Mouse (Mus musculus) liver, embryonic 13.5 days (tissue): ENCODE measurements at regions not wholly inside any gene's neighbourhood (a gene's known extent, or its start where the extent isn't known, plus 50 kb on each side); places are given as distances from the start of the nearest gene placed in this dataset.

ENCODE experiments used
- ATAC-seq: fragments of 200-750 bp; cut with Nextera tagmentation; 2 replicates; pipeline ENCODE4 v1.8.0; 2017; ENCODE audit warnings: low read depth, mild to moderate bottlenecking, moderate number of reproducible peaks, moderate library complexity
- DNase-seq: peaks from one replicate; pipeline ENCODE4 v3.0.0; 2022
- H3K27ac ChIP-seq: fragments of 300-500 bp; sonication (generic); 2 replicates; pipeline ENCODE4 v1.5.1; 2015; ENCODE audit warnings: moderate library complexity, mild to moderate bottlenecking, inconsistent platforms
- H3K27me3 ChIP-seq: fragments of 300-500 bp; sonication (generic); 2 replicates; pipeline ENCODE4 v1.6.1; 2015; ENCODE audit warnings: mild to moderate bottlenecking, inconsistent platforms
- H3K36me3 ChIP-seq: fragments of 300-500 bp; sonication (generic); 2 replicates; pipeline ENCODE4 v1.6.1; 2015; ENCODE audit warnings: mild to moderate bottlenecking, inconsistent platforms
- H3K4me1 ChIP-seq: fragments of 300-500 bp; sonication (generic); replicated peaks from 2 replicates; pipeline ENCODE4 v1.6.1; 2015; ENCODE audit warnings: inconsistent platforms
- H3K4me2 ChIP-seq: fragments of 300-500 bp; sonication (generic); 2 replicates; pipeline ENCODE4 v1.6.1; 2015; ENCODE audit warnings: inconsistent platforms, mild to moderate bottlenecking, moderate library complexity
- H3K4me3 ChIP-seq: fragments of 300-500 bp; sonication (generic); replicated peaks from 2 replicates; pipeline ENCODE4 v1.5.1; 2015; ENCODE audit warnings: mild to moderate bottlenecking, inconsistent platforms
- H3K9ac ChIP-seq: fragments of 300-500 bp; sonication (generic); 2 replicates; pipeline ENCODE4 v1.6.1; 2015; ENCODE audit warnings: mild to moderate bottlenecking, inconsistent platforms
- H3K9me3 ChIP-seq: fragments of 300-500 bp; sonication (generic); replicated peaks from 2 replicates; pipeline ENCODE4 v1.6.1; 2016; ENCODE audit warnings: inconsistent platforms
- WGBS: fragments of 180-500 bp; shearing (Covaris S2); methylation state at CpG from one replicate; pipeline ENCODE4 v1.1.7; 2015; ENCODE audit not compliant: insufficient replicate concordance; 5-methylcytosine and 5-hydroxymethylcytosine counted together

DNA sequence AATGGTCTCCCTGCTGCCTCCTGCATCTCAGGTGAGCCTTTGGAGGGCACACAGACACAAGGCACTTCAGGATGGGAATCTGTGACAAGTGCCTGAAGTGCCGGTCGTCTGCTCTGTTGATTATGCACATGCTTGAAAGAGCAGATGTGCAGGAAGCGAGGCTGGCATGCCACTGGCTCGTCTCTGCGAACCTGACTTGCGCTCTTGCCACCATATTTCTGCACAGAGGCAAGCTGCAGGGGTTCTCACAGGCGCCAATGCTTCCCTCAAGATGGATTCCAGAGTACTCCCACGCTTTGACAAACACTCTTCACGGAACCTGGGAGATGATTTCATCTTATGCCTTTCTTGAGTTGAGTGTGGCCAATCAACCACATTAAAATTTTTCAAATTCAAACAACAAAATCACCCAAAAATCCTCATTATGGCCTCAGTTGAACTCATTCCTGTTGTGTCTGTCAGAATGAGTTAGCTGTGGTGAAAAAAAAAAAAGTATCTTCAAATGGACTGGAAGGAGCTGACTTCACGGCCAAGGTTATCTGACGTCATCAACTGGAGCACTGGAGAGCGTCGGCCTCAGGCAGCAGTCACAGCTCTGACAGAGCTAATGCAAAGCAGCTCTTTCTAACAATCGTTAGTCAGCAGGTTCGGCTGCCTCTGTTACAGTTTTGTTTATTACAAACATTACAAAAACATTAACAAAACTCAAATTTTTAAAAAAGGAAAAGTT lies 90.2 kb upstream of the Nr4a3 start:
- no peaks in the 10 kb centered on the region for H3K4me1 ChIP-seq
- DNase-seq (no peak), ATAC-seq (no peak)
- 63% methylated on average over 15 of the region's 15 CpGs for WGBS
- H3K9ac ChIP-seq: no peak overlapping the region
- no peaks in the 10 kb centered on the region for H3K9me3 ChIP-seq
- H3K36me3 ChIP-seq: no peaks in the 10 kb centered on the region
- no peak overlapping the region for H3K4me3 ChIP-seq
- no peaks in the 10 kb centered on the region for H3K27me3 ChIP-seq
- H3K27ac ChIP-seq: no peak overlapping the region
- no peak overlapping the region for H3K4me2 ChIP-seq

DNA sequence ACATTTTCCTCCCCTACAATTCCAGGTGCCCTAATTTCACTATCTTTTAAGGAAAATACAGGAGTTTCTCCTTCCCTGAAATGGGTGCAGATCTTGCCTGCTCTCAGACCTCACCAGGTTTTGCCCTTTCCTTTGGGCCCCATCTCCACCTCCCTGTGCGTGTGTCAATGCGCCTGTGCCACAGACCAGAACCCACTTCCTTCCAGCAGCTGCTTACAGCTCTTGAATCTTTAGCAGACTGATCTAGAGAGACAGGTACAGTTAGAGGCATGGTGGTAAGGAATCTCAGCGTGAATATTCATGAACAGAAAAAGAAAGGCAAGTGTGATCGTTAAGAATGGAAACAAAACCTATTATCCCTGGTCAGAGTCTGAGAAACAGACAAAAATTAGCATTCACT lies 80.3 kb upstream of the Nr4a3 start:
- Histone ChIP-seq H3K4me2 (no peak overlapping the region), H3K36me3 (no peaks in the 10 kb centered on the region), H3K9me3 (no peaks in the 10 kb centered on the region), H3K9ac (no peak overlapping the region), H3K4me3 (no peak overlapping the region), H3K27ac (no peak overlapping the region), H3K27me3 (no peaks in the 10 kb centered on the region), H3K4me1 (no peaks in the 10 kb centered on the region)
- no peak for ATAC-seq
- DNase-seq: no peak
- 51% methylated on average over 4 of the region's 4 CpGs for WGBS

DNA sequence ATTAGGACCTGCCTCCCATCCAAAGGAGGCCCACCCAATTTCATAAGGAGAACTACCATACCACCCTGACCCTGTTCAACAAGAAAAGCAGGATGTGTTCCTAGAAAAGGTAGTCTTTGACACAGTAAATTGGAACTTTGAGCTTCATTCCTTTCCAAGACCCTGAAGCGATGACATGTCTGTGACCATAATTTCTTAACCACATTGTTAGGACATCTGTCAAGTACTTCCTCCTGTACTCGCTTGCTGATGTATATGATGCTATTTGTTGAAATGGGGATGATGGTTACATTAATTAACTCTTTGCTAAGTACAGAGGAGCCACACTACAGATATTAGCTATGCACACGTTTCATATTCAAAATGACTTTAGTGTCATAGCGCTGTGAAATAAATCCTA lies 73.1 kb upstream of the Nr4a3 start:
- 44% methylated on average over 4 of the region's 4 CpGs for WGBS
- Histone ChIP-seq H3K27me3 (no peaks in the 10 kb centered on the region), H3K4me1 (no peaks in the 10 kb centered on the region), H3K4me2 (no peak overlapping the region), H3K4me3 (no peak overlapping the region), H3K9me3 (no peaks in the 10 kb centered on the region), H3K27ac (no peak overlapping the region), H3K9ac (no peak overlapping the region), H3K36me3 (no peaks in the 10 kb centered on the region)
- DNase-seq (no peak), ATAC-seq (no peak)

DNA sequence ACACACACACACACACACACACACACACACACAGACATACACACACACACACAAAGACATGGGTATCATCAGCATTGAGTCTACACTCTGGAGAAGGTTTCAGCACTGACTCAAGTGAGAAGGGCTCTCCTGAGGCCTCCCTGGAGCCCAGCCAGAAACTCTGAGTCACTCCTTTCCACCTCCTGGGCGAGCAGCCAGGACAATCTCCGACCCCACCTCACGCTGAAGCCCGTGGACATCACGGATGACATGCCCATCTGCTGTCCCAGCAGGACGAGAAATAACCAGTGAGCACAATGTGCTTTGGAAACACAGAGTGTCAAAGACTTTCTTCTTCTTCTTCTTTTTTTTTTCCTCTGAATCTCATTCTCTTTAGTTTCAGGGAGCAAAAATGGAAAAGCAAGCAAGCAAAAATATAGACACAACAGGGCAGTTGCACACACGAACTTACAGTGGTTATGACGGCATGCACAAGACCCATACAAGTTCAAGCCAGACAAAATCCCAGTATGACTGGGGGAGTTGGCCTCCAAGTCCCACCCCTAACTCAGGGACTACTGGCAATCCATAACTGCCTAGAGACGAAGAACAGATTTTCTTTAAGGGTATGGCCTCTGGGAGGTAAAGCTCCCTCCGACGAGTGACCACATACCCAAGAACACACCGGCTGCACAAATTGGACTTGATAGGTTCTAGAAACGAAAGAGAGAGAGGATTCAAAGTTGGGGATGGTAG lies 65.2 kb upstream of the Nr4a3 start:
- H3K9me3 ChIP-seq: no peaks in the 10 kb centered on the region
- no peak overlapping the region for H3K9ac ChIP-seq
- no peaks in the 10 kb centered on the region for H3K36me3 ChIP-seq
- H3K4me1 ChIP-seq: no peaks in the 10 kb centered on the region
- no peak overlapping the region for H3K27ac ChIP-seq
- no peak for DNase-seq
- no peak overlapping the region for H3K4me3 ChIP-seq
- no peak overlapping the region for H3K4me2 ChIP-seq
- WGBS: 63% methylated on average over 13 of the region's 13 CpGs
- no peak for ATAC-seq
- H3K27me3 ChIP-seq: no peaks in the 10 kb centered on the region
